Mouse (Mus musculus): ENCODE results near the gene Agap1. TPM values are rescaled to one million over a fixed set of nuclear protein-coding genes. Genes with fewer than 3 reads are reported as not detected.

Gene Agap1
- total RNA-seq, 2 experiments from 2014 or later, result 49.5 to 59.1 TPM

- DNase-seq, result no peak
Observed at GRCm38 (mm10) chr1:89850681-89851414, 396.2 kb downstream of the Agap1 start.

GRCm38 (mm10) chr1:89859182-89859581 is 404.6 kb downstream of the Agap1 start:
- peak; percentile 63 for DNase-seq

GRCm38 (mm10) chr1:89860017-89860730 is 405.6 kb downstream of the Agap1 start:
- peak; percentile 65 for DNase-seq

- DNase-seq, result no peak
Observed at GRCm38 (mm10) chr1:89865787-89866186, 411.2 kb downstream of the Agap1 start.

- DNase-seq, result no peak
Observed at GRCm38 (mm10) chr1:89867847-89868246, 413.2 kb downstream of the Agap1 start.

- no peak for DNase-seq
Observed at GRCm38 (mm10) chr1:89870134-89870905, 415.7 kb downstream of the Agap1 start.

GRCm38 (mm10) chr1:89870906-89871211 is 416.3 kb downstream of the Agap1 start:
- DNase-seq, result no peak

- no peak for DNase-seq
Observed at GRCm38 (mm10) chr1:89876346-89877072, 421.9 kb downstream of the Agap1 start.

GRCm38 (mm10) chr1:89878496-89878895 is 423.9 kb downstream of the Agap1 start:
- DNase-seq, result no peak

GRCm38 (mm10) chr1:89880193-89880592 is 425.6 kb downstream of the Agap1 start:
- DNase-seq, result no peak

- no peak for DNase-seq
Observed at GRCm38 (mm10) chr1:89880834-89881233, 426.2 kb downstream of the Agap1 start.

- DNase-seq, result no peak
Observed at GRCm38 (mm10) chr1:89884335-89884734, 429.7 kb downstream of the Agap1 start.

- DNase-seq, result no peak
Observed at GRCm38 (mm10) chr1:89885696-89886095, 431.1 kb downstream of the Agap1 start.

GRCm38 (mm10) chr1:89891400-89891799 is 436.8 kb downstream of the Agap1 start:
- no peak for DNase-seq

GRCm38 (mm10) chr1:89892281-89892680 is 437.7 kb downstream of the Agap1 start:
- no peak for DNase-seq

GRCm38 (mm10) chr1:89895801-89896200 is 441.2 kb downstream of the Agap1 start:
- no peak for DNase-seq

- DNase-seq, result no peak
Observed at GRCm38 (mm10) chr1:89899036-89899435, 444.4 kb downstream of the Agap1 start.

GRCm38 (mm10) chr1:89899761-89900445 is 445.3 kb downstream of the Agap1 start:
- no peak for DNase-seq

- DNase-seq, result no peak
Observed at GRCm38 (mm10) chr1:89901381-89901780, 446.8 kb downstream of the Agap1 start.

- DNase-seq, result no peak
Observed at GRCm38 (mm10) chr1:89902236-89902635, 447.6 kb downstream of the Agap1 start.

GRCm38 (mm10) chr1:89902641-89903040 is 448.0 kb downstream of the Agap1 start:
- DNase-seq, result no peak

- no peak for DNase-seq
Observed at GRCm38 (mm10) chr1:89909796-89910195, 455.2 kb downstream of the Agap1 start.

Data from gastrocnemius, postnatal 10 days (tissue).